Mouse (Mus musculus) forebrain, embryonic 15.5 days (tissue): ENCODE measurements around the gene Lyg2. TPM values are rescaled to one million over a fixed set of nuclear protein-coding genes. Genes with fewer than 3 reads are reported as not detected.
A peak's percentile ranks its signal among the peaks of the same experiment; 100 is the strongest.

Source experiments
- ATAC-seq: fragments of 200-750 bp; cut with Nextera tagmentation; replicated peaks from 2 replicates; pipeline ENCODE4 v1.8.0; 2017; ENCODE audit warnings: mild to moderate bottlenecking, moderate TSS enrichment, moderate library complexity
- H3K27ac ChIP-seq: fragments of 300-500 bp; sonication (generic); replicated peaks from 2 replicates; pipeline ENCODE4 v1.5.1; 2015; ENCODE audit warnings: mild to moderate bottlenecking, inconsistent platforms
- H3K27me3 ChIP-seq: fragments of 300-500 bp; sonication (generic); 2 replicates; pipeline ENCODE4 v1.6.1; 2015; ENCODE audit warnings: inconsistent platforms
- H3K36me3 ChIP-seq: fragments of 300-500 bp; sonication (generic); 2 replicates; pipeline ENCODE4 v1.6.1; 2015; ENCODE audit warnings: mild to moderate bottlenecking, inconsistent platforms
- H3K4me1 ChIP-seq: fragments of 300-500 bp; sonication (generic); 2 replicates; pipeline ENCODE4 v1.6.1; 2015; ENCODE audit warnings: inconsistent platforms
- H3K4me2 ChIP-seq: fragments of 300-500 bp; sonication (generic); replicated peaks from 2 replicates; pipeline ENCODE4 v1.6.1; 2015; ENCODE audit warnings: mild to moderate bottlenecking, inconsistent platforms
- H3K4me3 ChIP-seq: fragments of 300-500 bp; sonication (generic); 2 replicates; pipeline ENCODE4 v1.5.1; 2015; ENCODE audit warnings: mild to moderate bottlenecking, inconsistent platforms
- H3K9ac ChIP-seq: fragments of 300-500 bp; sonication (generic); replicated peaks from 2 replicates; pipeline ENCODE4 v1.6.1; 2015; ENCODE audit warnings: mild to moderate bottlenecking, inconsistent platforms
- H3K9me3 ChIP-seq: fragments of 300-500 bp; sonication (generic); 2 replicates; pipeline ENCODE4 v1.6.1; 2016; ENCODE audit warnings: inconsistent platforms
- WGBS: fragments of 180-500 bp; shearing (Covaris S2); methylation state at CpG from one replicate; pipeline ENCODE4 v1.1.7; 2015; ENCODE audit warnings: mixed read lengths; 5-methylcytosine and 5-hydroxymethylcytosine counted together
- polyA plus RNA-seq: library from polyadenylated mRNA; unstranded; fragments of >200 nt; fragmentation: Nextera tagmentation; extraction: Ambion mirVana; gene quantifications from 2 replicates; pipeline ENCODE4 v1.2.1, GENCODE M21; 2015

The Lyg2 gene
- polyA plus RNA-seq, 1 experiment from 2014 or later = not detected

DNA sequence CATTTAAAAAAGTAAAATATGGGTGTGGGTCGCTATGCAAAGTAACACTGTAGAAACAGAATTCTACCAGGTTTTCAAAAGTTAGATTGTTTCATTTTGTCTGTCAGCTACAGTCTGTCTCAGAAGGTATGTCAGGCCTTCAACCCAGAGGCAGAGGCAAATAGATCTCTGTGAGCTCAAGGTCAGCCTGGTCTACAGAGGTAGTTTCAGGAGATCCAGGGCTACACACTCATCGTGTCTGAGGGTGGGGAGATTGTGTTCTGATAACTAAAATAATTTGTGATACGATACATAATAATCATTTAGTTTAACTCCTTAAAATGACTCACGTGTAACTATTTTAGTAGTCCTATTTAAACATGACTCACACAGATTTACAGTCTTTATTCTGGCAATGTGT, 43.1 kb downstream of the Lyg2 start:
- Histone ChIP-seq H3K36me3 (peaks cover 19% of the 10 kb centered on the region), H3K4me2 (peak overlapping the region; percentile 69), H3K27me3 (peaks cover 13% of the 10 kb centered on the region; the same call in 1 of the 2 replicates), H3K4me1 (peaks cover 13% of the 10 kb centered on the region), H3K27ac (no peak overlapping the region), H3K9me3 (no peaks in the 10 kb centered on the region), H3K9ac (no peak overlapping the region), H3K4me3 (peak overlapping the region; percentile 48; the same call in 1 of the 2 replicates)
- 94% methylated on average over 4 of the region's 4 CpGs for WGBS
- ATAC-seq = no peak

DNA sequence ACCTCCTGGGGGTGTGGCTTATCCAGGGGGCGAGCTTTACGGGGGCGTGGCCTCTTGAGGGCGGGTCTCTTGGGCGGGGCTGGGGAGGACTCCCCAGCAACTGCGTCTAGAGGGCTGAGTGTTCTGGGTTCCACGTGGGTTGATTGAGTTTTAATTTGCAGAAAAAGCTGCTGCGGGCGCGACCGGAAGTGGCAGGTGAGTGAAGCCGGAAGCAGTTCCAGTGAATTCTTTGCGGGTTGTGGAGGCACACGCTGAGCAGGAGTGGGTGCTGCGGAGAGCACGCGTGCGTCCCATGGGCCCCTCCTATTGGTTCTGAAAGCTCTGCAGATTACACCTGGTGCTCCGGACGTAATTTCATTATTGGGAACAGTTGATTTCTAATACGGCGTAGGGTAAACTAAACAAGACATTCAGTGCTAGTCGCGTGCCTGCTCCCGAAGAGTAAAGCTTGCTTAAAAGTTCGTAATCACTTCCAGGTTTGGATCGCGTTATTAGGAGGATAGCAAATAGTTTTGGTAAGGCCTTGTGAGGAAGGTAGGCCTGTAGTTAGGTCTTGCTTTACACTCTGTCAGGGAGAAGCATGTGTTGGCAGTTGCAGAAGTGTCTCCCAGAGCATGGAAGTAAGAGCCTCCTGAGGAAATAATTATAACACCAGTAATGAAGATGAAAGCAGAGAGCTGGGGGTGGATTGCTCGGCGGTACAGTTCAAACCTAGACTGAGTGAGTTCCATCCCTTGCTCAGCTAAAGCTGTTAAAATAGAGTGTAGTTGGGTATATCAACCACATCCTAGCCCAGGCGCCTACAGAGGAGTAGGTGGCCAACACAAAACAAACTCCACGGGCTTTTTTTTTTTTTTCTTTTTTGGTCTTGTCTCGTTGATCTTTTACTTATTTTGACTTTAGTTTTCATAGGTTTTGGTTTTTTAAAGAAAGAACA, 43.9 kb downstream of the Lyg2 start:
- Histone ChIP-seq H3K36me3 (peaks cover 18% of the 10 kb centered on the region), H3K4me2 (peak overlapping the region; percentile 69), H3K9me3 (no peaks in the 10 kb centered on the region), H3K4me3 (peak overlapping the region; percentile 48), H3K27ac (peak overlapping the region; percentile 71), H3K27me3 (peaks cover 13% of the 10 kb centered on the region; the same call in 1 of the 2 replicates), H3K4me1 (peaks cover 13% of the 10 kb centered on the region), H3K9ac (peak overlapping the region; percentile 42)
- peak; percentile 95 for ATAC-seq
- 6% methylated on average over 33 of the region's 33 CpGs for WGBS

DNA sequence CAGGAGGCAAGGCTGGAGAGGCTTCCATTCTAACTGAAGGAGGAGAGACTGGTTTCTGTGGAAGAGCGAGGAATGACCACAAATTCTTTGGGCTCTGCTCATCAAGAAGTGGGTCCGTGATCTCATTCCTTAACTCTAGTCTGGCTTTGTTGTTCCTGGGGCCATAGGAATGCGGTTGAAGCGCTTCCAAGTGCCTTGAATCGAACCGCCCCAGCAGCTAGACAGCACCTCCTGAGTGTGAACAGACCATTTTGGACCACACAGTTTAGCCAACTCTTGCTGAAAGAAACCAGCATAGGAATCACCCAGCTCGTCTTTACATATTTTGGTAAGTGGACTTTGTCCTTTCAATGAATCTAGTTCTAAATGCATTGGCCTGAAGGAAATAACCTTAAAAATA, 44.6 kb downstream of the Lyg2 start, which contains the start of gene Lipt1:
TSS of gene Lipt1 (plus strand) at position 35 of the 400 bp plus-strand sequence.
- Histone ChIP-seq H3K36me3 (peaks cover 12% of the 10 kb centered on the region), H3K9ac (peak within 1 kb of the TSS; percentile 42), H3K27ac (peak within 1 kb of the TSS; percentile 71), H3K9me3 (no peaks in the 10 kb centered on the region), H3K27me3 (peaks cover 13% of the 10 kb centered on the region; the same call in 1 of the 2 replicates), H3K4me2 (peak within 1 kb of the TSS; percentile 69), H3K4me3 (peak within 1 kb of the TSS; percentile 48), H3K4me1 (peaks cover 13% of the 10 kb centered on the region)
- peak; percentile 56 for ATAC-seq
- 6% methylated on average over 7 of the region's 7 CpGs for WGBS

DNA sequence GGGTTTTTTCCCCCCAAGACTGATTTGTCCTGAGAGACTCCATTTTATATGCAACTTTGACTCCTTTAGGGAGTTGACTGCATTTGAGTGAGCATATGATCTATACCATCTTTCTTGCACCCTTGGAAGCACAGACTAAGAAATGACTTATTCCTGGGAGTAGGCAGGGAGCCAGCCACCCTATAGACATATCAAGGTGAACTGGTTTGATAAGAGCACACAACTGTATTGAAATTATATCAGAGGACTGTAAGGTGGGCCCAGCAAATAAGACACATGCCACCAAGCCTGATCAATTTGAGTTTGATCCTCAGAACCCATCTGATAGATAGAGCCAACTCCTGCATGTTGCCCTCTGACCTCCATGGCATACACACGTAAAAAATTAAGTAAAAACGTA, 46.9 kb downstream of the Lyg2 start:
- WGBS = 66% methylated on average over 2 of the region's 2 CpGs
- Histone ChIP-seq H3K9ac (no peak overlapping the region), H3K27ac (no peak overlapping the region), H3K4me1 (peaks cover 22% of the 10 kb centered on the region), H3K4me2 (no peak overlapping the region), H3K27me3 (peaks cover 13% of the 10 kb centered on the region; the same call in 1 of the 2 replicates), H3K36me3 (no peaks in the 10 kb centered on the region), H3K4me3 (no peak overlapping the region), H3K9me3 (no peaks in the 10 kb centered on the region)
- ATAC-seq = no peak

DNA sequence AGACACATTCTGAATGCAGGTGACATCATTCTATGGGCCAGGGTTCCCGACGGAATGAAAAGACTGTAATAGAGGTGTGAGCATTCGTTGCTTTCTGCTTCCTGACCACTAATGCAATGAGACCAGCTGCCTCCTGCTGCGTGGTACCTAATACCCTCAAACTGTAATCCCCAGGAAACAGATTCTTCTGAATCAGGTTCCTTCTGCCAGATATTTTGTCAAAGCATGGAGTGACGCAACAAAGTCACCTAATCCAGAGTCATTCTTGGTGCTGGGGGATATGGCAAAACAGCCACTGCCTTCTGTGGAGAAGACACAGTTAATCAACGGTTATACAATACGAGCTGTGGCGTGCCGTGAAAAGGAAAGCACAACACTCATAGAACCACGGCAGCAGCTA, 47.7 kb downstream of the Lyg2 start:
- Histone ChIP-seq H3K4me1 (peaks cover 27% of the 10 kb centered on the region), H3K27ac (no peak overlapping the region), H3K4me3 (no peak overlapping the region), H3K4me2 (no peak overlapping the region), H3K9ac (no peak overlapping the region), H3K27me3 (peaks cover 13% of the 10 kb centered on the region; the same call in 1 of the 2 replicates), H3K9me3 (no peaks in the 10 kb centered on the region), H3K36me3 (no peaks in the 10 kb centered on the region)
- ATAC-seq = no peak
- 62% methylated on average over 10 of the region's 10 CpGs for WGBS

DNA sequence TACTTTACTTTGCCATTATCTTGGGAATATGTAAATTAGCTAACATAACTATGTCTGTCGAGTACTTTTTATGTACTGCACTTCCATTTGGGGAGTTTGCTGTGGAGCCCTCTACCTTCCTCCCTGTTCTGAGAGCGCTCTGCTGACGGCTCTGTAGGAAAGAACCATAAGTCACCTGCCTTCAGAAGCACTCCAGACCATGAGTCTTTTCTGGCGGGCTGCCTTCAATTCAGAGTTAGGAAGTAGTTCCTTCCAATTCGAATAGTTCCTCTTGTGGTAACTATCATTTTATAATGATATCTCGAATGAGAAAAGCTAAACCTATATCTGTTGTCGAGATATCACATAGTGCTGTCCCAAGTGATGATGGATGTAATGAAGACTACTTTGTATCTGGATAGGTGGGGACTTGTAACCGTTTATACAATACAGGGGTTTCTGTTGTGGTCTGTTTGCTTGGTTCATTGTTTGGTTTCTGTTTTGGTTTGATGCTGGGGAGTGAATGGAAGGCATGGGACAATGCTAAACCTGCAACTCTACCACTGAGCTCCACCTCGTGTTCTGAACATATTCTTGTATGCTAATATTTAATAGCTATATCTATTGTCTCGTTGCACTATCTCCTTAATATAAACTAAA, 48.5 kb downstream of the Lyg2 start:
- 76% methylated on average over 10 of the region's 10 CpGs for WGBS

DNA sequence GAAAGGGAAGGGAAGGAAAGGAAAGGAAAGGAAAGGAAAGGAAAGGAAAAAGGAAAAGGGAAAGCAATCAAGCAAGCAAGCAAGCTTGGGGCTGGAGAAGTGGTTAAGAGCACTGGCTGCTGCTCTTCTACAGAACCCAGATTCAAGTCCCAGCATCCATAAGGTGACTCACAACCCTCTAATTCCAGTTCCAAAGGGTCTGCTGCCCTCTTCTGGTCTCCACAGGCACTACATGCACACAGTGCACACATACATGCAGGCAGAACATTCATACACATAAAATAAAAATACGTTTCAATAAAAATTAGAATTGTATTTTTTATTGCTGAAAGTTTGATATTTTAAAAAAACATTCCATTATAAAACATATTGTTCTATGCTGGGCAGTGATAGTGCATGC, 49.2 kb downstream of the Lyg2 start:
- Histone ChIP-seq H3K9ac (no peak overlapping the region), H3K4me1 (peaks cover 18% of the 10 kb centered on the region), H3K4me2 (no peak overlapping the region), H3K4me3 (no peak overlapping the region), H3K36me3 (no peaks in the 10 kb centered on the region), H3K27me3 (peaks cover 13% of the 10 kb centered on the region; the same call in 1 of the 2 replicates), H3K27ac (no peak overlapping the region), H3K9me3 (no peaks in the 10 kb centered on the region)
- no peak for ATAC-seq
- 73% methylated on average over 1 of the region's 1 CpGs for WGBS

More for the DNA sequence above, 48.5 kb downstream of the Lyg2 start:
- H3K9me3 ChIP-seq = no peaks in the 10 kb centered on the region
- H3K4me2 ChIP-seq = no peak overlapping the region
- no peak overlapping the region for H3K27ac ChIP-seq
- H3K27me3 ChIP-seq = peaks cover 13% of the 10 kb centered on the region; the same call in 1 of the 2 replicates
- no peak for ATAC-seq
- no peak overlapping the region for H3K4me3 ChIP-seq
- no peak overlapping the region for H3K9ac ChIP-seq
- H3K4me1 ChIP-seq = peaks cover 23% of the 10 kb centered on the region
- H3K36me3 ChIP-seq = no peaks in the 10 kb centered on the region

DNA sequence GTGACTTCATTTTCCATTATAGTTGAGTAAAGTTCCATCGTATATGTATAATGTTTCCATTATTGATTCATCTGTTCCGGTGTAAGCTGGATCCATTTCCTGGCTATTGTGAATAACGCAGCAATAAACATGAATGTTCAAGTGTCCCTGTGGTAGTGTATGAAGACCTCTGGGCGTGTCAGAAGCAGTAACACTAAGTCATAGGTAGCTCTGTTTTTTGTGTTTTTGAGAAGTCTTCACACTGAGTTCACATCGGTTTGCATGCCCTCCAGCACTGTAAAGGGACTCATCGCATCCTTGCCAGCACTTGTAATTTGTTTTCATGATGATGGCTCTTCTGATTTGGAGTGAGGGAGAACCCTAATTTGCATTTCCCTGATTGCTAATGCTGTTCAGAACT, 50.0 kb downstream of the Lyg2 start, which contains the start of gene Tsga10:
TSS of gene Tsga10 (minus strand) at position 144 of the 400 bp plus-strand sequence.
- no peak for ATAC-seq
- Histone ChIP-seq H3K4me3 (peak within 1 kb of the TSS; percentile 81), H3K36me3 (no peaks in the 10 kb centered on the region), H3K9ac (peak within 1 kb of the TSS; percentile 77), H3K4me1 (peaks cover 13% of the 10 kb centered on the region), H3K9me3 (no peaks in the 10 kb centered on the region), H3K27ac (peak within 1 kb of the TSS; percentile 92), H3K4me2 (peak within 1 kb of the TSS; percentile 86), H3K27me3 (peaks cover 13% of the 10 kb centered on the region; the same call in 1 of the 2 replicates)
- 92% methylated on average over 6 of the region's 6 CpGs for WGBS

DNA sequence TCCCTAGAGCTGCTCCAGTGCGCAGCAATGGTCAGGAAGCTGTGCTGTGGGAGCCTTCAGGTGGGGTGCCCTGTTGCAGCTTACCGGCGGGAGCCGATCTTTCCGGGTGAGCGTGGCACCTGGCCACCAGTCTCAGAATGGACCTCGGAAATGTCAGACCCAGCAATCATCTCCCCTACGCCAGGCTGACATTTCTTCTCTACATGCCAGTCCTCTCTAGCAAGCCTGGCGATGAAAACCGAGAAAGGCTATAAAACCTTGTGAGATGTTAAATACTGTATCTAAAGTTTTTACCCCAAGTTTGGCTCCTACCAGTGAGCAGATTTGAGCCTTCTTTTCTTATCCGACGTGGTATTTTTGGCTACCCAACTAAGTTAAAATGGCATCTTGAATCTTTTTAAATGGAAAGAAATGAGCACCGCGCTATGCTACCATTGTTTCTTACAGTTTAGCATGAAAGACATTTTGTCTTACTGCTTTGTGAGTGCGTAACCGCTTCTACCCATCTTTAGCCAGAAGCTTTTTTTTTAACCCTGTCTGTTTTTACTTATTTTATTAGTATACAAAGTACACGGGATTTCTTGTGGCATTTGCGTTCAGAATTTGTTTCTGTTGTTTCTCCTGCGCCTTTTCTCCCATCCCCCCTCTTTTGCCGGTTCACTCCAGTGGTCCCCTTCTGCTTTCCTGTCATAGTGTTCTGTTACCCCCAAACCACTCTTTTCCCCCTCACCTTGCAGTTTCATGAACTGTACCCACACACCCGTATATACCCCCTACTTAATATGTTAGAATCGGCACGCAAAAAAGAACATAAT, 50.7 kb downstream of the Lyg2 start:
- peak overlapping the region; percentile 86 for H3K4me2 ChIP-seq
- peak overlapping the region; percentile 81 for H3K4me3 ChIP-seq
- no peaks in the 10 kb centered on the region for H3K36me3 ChIP-seq
- 8% methylated on average over 23 of the region's 23 CpGs for whole genome bisulfite sequencing
- peak overlapping the region; percentile 77 for H3K9ac ChIP-seq
- no peaks in the 10 kb centered on the region for H3K9me3 ChIP-seq
- no peak for ATAC-seq
- peaks cover 13% of the 10 kb centered on the region; the same call in 1 of the 2 replicates for H3K27me3 ChIP-seq
- peaks cover 13% of the 10 kb centered on the region for H3K4me1 ChIP-seq
- peak overlapping the region; percentile 92 for H3K27ac ChIP-seq

DNA sequence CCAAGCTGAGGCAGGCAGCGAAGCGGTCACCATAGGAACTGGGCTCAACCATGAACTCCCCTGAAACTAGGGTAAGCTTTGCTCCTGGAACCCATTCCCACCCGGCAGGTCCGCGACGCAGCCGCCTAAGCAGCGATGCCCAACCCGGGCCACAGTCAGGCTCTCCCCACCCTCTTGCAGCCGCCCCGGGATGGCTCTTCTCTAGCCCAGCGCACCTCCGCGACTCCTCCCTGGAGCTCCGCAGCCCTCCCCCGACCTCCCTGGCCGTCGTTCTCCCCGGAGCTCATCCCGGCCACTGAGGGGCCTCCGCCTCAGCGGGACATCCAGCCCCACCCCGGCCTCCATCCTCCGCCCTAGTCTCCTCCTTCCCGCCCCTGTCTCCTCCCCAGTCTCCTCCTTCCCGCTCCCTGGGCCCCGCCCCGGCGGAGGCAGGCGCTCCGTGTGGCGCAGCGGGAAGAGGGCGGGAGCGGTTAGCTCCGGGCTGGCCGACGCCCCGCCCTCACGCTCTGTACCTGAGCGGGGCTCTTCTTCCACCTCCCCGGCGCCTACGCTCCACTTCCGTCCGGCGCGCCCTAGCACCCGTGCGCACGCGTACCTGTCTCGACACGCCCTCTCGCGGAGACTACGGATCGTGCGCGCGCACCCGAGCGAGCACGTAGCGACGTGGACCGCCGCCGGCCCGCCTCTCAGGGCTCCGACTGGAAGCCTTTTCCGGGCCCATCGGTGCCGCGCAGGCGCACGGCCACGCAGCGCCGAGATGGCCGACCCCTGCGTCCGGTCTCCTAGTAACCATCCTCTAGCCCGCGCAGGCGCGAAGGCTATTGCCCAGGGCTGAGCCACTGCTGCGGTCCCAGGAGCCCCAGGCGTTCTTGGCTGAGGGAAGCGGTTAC, 51.5 kb downstream of the Lyg2 start:
- Histone ChIP-seq H3K4me3 (peak overlapping the region; percentile 81), H3K36me3 (no peaks in the 10 kb centered on the region), H3K4me2 (peak overlapping the region; percentile 86), H3K9me3 (no peaks in the 10 kb centered on the region), H3K9ac (peak overlapping the region; percentile 77), H3K27ac (peak overlapping the region; percentile 92), H3K4me1 (peaks cover 13% of the 10 kb centered on the region), H3K27me3 (peaks cover 10% of the 10 kb centered on the region; the same call in 1 of the 2 replicates)
- ATAC-seq = peak; percentile 99
- under 1% methylated on average over 79 of the region's 90 CpGs for WGBS
